Mouse (Mus musculus) forebrain, embryonic 14.5 days (tissue): Measurements from ENCODE around the gene Apoc1. TPM values are rescaled to one million over a fixed set of nuclear protein-coding genes. Genes with fewer than 3 reads are reported as not detected.

Source experiments
- ATAC-seq: fragments of 200-750 bp; cut with Nextera tagmentation; 2 replicates; pipeline ENCODE4 v1.8.0; 2017; ENCODE audit warnings: mild to moderate bottlenecking, moderate library complexity
- DNase-seq: peaks from one replicate; pipeline ENCODE4 v3.0.0-alpha.2; 2015; ENCODE audit warnings: low spot score
- H3K27ac ChIP-seq: fragments of 300-500 bp; sonication (generic); 2 replicates; pipeline ENCODE4 v1.5.1; 2014; ENCODE audit warnings: low read depth, mild to moderate bottlenecking, control low read depth, low read length, moderate library complexity
- H3K27me3 ChIP-seq: fragments of 300-500 bp; sonication (generic); replicated peaks from 2 replicates; pipeline ENCODE4 v1.6.1; 2014; ENCODE audit warnings: low read length, control low read depth, mixed read lengths; ENCODE audit not compliant: control insufficient read depth, insufficient read depth
- H3K36me3 ChIP-seq: fragments of 300-500 bp; sonication (generic); 2 replicates; pipeline ENCODE4 v1.6.1; 2014; ENCODE audit warnings: low read length, control low read depth; ENCODE audit not compliant: control insufficient read depth, insufficient read depth
- H3K4me1 ChIP-seq: fragments of 300-500 bp; sonication (generic); 2 replicates; pipeline ENCODE4 v1.6.1; 2014; ENCODE audit warnings: antibody characterized with exemption, low read length, control low read depth; ENCODE audit not compliant: control insufficient read depth, insufficient read depth
- H3K4me2 ChIP-seq: fragments of 300-500 bp; sonication (generic); 2 replicates; pipeline ENCODE4 v1.6.1; 2014; ENCODE audit warnings: mild to moderate bottlenecking, control low read depth, low read length
- H3K4me3 ChIP-seq: fragments of 300-500 bp; sonication (generic); 2 replicates; pipeline ENCODE4 v1.5.1; 2014; ENCODE audit warnings: low read depth, low read length, control low read depth
- H3K9ac ChIP-seq: fragments of 300-500 bp; sonication (generic); 2 replicates; pipeline ENCODE4 v1.6.1; 2014; ENCODE audit warnings: mild to moderate bottlenecking, low read length, control low read depth, moderate library complexity
- H3K9me3 ChIP-seq: fragments of 300-500 bp; sonication (generic); replicated peaks from 2 replicates; pipeline ENCODE4 v1.6.1; 2016; ENCODE audit warnings: low read length, control low read depth, mixed read lengths; ENCODE audit not compliant: control insufficient read depth
- WGBS: fragments of 180-500 bp; shearing (Covaris S2); extraction: QIAGEN DNeasy Blood & Tissue Kit; methylation state at CpG from one replicate; pipeline ENCODE4 v1.1.7; 2014; 5-methylcytosine and 5-hydroxymethylcytosine counted together
- polyA plus RNA-seq: library from polyadenylated mRNA; unstranded; fragments of >200 nt; fragmentation: Nextera tagmentation; extraction: Ambion mirVana; gene quantifications from 2 replicates; pipeline ENCODE4 v1.2.1, GENCODE M21; 2014

Apoc1 gene
- polyA plus RNA-seq, 1 experiment from 2014 or later = 1.4 TPM

DNA sequence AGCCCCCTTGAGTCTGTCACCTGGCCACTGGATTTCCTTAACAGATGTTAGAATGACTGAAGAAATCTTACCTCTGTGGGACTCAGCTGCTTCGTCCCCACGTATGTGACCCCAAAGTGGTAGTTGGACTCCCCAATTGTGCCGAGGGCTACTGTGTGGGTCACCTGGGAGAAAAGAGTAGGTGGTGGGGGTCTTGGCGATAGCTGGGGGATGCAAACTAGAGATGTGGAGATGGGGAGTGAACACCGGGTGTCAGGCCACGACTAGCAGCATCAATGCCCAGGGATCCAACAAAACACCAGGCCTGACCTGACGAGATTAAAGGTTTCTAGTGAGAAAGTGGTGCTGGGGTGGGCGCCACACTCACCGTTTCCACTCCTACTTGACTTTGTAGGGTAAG lies 21.1 kb upstream of the Apoc1 start:
- 89% methylated on average over 9 of the region's 9 CpGs for WGBS

DNA sequence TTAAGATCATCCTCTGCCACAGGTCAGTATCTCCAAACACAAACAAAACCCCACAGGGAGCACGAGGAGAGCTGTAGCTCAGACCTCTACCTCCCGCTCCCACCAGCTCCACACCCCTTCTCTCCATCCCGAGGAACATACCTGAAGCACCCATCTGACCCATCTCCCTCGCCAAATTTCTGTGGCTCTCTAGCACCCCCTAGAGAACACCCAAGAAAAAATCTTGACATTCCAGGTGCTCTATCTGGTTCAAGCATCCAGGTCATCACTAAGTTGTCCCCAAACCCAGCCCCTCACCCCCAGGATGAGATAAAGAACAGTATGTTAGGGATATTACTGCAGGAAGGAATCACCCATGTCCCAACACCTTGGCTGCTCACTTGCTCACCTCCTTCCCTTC lies 20.7 kb upstream of the Apoc1 start:
- WGBS = 51% methylated on average over 4 of the region's 4 CpGs
- Histone ChIP-seq H3K4me1 (peaks cover 10% of the 10 kb centered on the region), H3K4me2 (no peak overlapping the region), H3K9me3 (no peaks in the 10 kb centered on the region), H3K27ac (no peak overlapping the region), H3K4me3 (no peak overlapping the region), H3K27me3 (no peaks in the 10 kb centered on the region), H3K9ac (no peak overlapping the region), H3K36me3 (peaks cover 50% of the 10 kb centered on the region)
- no peak for DNase-seq
- no peak for ATAC-seq

More for the DNA sequence above, 21.1 kb upstream of the Apoc1 start:
- H3K4me1 ChIP-seq = peaks cover 10% of the 10 kb centered on the region
- ATAC-seq (no peak), DNase-seq (no peak)
- no peaks in the 10 kb centered on the region for H3K9me3 ChIP-seq
- H3K4me2 ChIP-seq = no peak overlapping the region
- H3K27me3 ChIP-seq = no peaks in the 10 kb centered on the region
- H3K9ac ChIP-seq = no peak overlapping the region
- H3K27ac ChIP-seq = no peak overlapping the region
- peaks cover 47% of the 10 kb centered on the region for H3K36me3 ChIP-seq
- H3K4me3 ChIP-seq = no peak overlapping the region

DNA sequence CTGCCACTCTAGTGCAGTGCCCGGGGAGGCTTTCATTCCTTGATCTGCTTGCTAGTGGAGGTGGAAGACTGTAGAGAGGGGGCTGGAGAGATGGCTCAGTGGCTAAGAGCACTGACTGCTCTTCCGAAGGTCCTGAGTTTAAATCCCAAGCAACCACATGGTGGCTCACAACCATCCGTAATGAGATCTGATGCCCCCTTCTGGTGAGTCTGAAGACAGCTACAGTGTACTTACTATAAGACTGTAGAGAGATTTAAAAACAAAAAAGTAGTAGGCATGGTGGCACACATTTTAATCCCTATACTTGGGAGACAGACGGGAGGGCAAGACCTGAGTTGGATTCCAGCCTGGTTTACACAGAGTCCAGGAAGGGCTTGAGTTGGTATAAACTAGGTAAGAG lies 20.0 kb upstream of the Apoc1 start:
- ATAC-seq (no peak), DNase-seq (peak; percentile 37)
- no peak overlapping the region for H3K9ac ChIP-seq
- 72% methylated on average over 4 of the region's 4 CpGs for WGBS
- no peak overlapping the region for H3K27ac ChIP-seq
- H3K36me3 ChIP-seq = peaks cover 55% of the 10 kb centered on the region
- H3K4me3 ChIP-seq = no peak overlapping the region
- H3K27me3 ChIP-seq = no peaks in the 10 kb centered on the region
- no peak overlapping the region for H3K4me2 ChIP-seq
- H3K4me1 ChIP-seq = peaks cover 10% of the 10 kb centered on the region
- H3K9me3 ChIP-seq = no peaks in the 10 kb centered on the region

DNA sequence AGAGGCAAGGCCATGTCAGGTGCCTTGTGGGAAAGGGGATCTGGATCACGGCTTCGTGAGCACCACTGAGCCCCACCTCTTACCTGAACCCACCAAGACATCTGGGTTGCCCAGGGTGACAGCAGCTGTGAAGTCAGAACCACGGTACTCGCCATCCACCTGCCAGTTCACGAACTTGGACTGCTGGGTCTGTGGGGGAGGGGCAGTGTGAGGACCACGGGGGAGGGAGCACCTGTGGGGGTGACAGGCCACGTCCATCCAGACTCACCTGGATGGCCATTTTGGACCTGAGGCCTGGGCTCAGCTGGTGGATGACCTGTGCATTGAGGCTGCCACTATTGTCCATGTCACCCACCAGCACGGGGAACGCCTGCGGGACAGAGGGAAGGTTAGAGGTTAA lies 18.2 kb upstream of the Apoc1 start:
- ATAC-seq = no peak
- Histone ChIP-seq H3K9ac (no peak overlapping the region), H3K4me1 (peaks cover 7% of the 10 kb centered on the region), H3K4me3 (no peak overlapping the region), H3K4me2 (no peak overlapping the region), H3K36me3 (peaks cover 59% of the 10 kb centered on the region), H3K27ac (no peak overlapping the region), H3K27me3 (no peaks in the 10 kb centered on the region), H3K9me3 (no peaks in the 10 kb centered on the region)
- no peak for DNase-seq
- WGBS = 97% methylated on average over 10 of the region's 10 CpGs

DNA sequence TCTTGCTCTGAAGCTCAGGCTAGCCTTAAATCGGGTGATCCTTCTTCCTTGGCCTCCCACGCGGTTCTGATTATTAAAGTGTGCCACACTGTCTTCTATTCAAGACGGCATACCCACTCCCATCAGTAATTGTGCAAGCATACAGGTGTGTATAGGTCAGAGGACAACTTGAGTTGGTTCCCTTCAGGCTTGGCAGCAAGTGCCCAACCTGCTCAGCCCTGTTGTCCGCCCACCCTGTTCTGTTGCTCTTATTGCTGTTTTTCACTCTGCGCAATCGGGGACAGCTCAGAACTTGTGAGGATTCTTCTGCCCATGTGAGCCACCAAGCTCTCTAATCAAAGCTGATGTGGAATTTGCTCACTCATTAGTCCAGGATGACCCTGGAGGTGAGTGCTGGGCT lies 12.8 kb upstream of the Apoc1 start:
- no peak for DNase-seq
- no peak for ATAC-seq
- Histone ChIP-seq H3K4me1 (no peaks in the 10 kb centered on the region), H3K27ac (no peak overlapping the region), H3K4me2 (no peak overlapping the region), H3K9me3 (no peaks in the 10 kb centered on the region), H3K36me3 (peaks cover 52% of the 10 kb centered on the region), H3K4me3 (no peak overlapping the region), H3K9ac (no peak overlapping the region), H3K27me3 (no peaks in the 10 kb centered on the region)
- 95% methylated on average over 7 of the region's 7 CpGs for WGBS

DNA sequence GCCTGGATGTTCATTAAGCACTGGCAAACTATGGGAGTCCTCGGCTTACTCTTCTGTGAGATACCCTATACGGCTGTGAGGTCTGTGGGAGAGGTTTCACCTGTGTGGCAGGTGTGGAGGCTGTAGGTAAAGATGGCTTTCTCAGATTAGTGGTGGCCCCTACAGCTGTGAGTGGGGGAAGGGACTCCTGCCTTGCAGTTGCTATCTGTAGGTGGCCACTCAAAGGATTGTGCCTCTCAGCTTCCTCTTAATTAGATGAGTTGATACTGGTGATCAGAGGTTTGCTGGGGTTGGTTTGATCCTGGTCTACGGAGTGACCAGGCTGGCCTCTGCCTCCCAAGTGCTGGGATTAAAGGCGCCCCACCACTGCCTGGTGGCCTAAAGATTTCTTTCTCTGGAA lies 12.0 kb upstream of the Apoc1 start:
- H3K4me3 ChIP-seq = no peak overlapping the region
- H3K4me1 ChIP-seq = no peaks in the 10 kb centered on the region
- 91% methylated on average over 4 of the region's 4 CpGs for WGBS
- H3K36me3 ChIP-seq = peaks cover 44% of the 10 kb centered on the region
- DNase-seq (no peak), ATAC-seq (no peak)
- H3K4me2 ChIP-seq = no peak overlapping the region
- no peak overlapping the region for H3K9ac ChIP-seq
- no peak overlapping the region for H3K27ac ChIP-seq
- H3K9me3 ChIP-seq = no peaks in the 10 kb centered on the region
- no peaks in the 10 kb centered on the region for H3K27me3 ChIP-seq

DNA sequence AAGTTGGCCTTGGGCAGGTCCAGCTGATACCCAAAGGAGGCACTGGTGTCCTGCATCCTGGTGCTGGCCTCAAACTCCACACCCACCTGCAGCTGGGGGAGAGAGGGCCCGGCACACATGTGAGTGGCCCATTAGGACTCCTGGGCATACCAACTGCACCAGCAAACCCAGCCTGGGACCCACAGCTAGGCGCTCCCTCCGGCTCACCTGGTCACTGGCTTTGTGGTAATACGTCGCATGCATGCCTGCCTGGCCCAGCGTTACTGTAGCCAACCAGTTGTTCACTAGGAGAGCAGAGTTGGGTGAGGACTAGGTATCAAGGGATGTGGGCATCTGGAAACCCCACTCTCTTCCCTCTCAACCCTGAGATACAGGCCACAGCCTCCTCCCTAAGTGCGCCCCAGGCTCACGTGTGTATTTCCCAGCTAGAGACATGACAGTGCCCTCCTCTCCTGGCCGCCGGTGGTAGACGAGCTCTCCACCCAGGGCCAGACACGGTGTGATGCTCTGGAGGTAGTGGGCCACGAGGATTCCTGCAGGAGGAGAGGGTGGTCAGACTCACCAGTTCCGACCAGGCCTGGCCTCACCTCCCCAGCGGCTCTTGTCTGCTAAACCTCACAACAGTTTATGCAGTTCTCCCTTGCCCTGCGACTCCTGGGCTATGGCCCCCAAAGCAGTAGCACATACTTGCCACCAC lies 10.5 kb upstream of the Apoc1 start:
- Histone ChIP-seq H3K36me3 (peaks cover 31% of the 10 kb centered on the region), H3K4me2 (no peak overlapping the region), H3K9me3 (no peaks in the 10 kb centered on the region), H3K4me3 (no peak overlapping the region), H3K27me3 (no peaks in the 10 kb centered on the region), H3K9ac (no peak overlapping the region), H3K4me1 (peaks cover 4% of the 10 kb centered on the region; the same call in 1 of the 2 replicates), H3K27ac (no peak overlapping the region)
- no peak for DNase-seq
- ATAC-seq = no peak
- WGBS = 96% methylated on average over 16 of the region's 16 CpGs

DNA sequence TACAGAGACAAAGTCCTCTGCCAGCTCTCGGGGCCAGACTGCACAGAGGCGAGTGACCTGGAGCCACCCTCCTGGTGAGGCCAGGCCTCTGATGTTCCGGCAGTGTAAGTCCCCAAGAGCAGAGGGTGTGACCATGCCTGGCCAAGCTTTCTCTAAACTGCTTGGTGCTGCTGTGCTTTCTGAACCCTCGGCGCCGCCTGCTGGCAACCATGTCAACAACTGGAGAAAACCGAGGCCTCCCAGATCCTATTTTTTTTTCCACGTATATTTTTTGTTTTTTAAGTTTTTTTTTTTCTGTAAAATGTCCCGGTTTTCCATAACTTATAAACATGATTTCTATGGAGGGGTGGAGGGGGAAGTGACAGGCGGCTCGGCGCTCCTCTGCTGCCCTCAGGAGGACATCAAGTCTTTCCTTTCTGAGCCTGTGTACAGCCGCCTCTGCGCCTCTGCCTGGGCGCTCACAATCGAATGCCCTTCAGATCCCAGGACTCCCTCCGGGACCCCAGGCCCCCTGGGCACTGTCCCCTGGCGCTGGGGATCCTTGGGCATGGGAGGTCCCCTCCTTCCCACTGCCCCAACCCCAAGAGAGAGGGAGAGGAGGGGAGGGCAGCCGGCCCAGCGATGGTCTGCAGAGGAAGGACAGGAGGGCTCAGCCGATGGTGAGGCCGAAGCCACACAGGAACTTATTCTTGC lies 8.8 kb upstream of the Apoc1 start:
- Histone ChIP-seq H3K9ac (no peak overlapping the region), H3K4me1 (peaks cover 4% of the 10 kb centered on the region; the same call in 1 of the 2 replicates), H3K4me3 (no peak overlapping the region), H3K36me3 (peaks cover 20% of the 10 kb centered on the region), H3K27me3 (no peaks in the 10 kb centered on the region), H3K9me3 (no peaks in the 10 kb centered on the region), H3K4me2 (no peak overlapping the region), H3K27ac (peak overlapping the region; percentile 48; the same call in 1 of the 2 replicates)
- 34% methylated on average over 22 of the region's 22 CpGs for WGBS
- DNase-seq (peak; percentile 66), ATAC-seq (0 out of 2 replicates have a peak, but pooled peaks have one; percentile 49)
